Mouse (Mus musculus) CD4-positive, CD25-positive, alpha-beta regulatory T cell, adult 9 weeks (primary cell): ENCODE data around the gene Gm15013. TPM values are rescaled to one million over a fixed set of nuclear protein-coding genes. Genes with fewer than 3 reads are reported as not detected.

Experiments used
- polyA plus RNA-seq: library from polyadenylated mRNA; unstranded; fragments of 100-300 nt; shearing (Covaris generic); gene quantifications from one replicate; pipeline ENCODE4 v1.2.1, GENCODE M21; 2017

Gene Gm15013
- polyA plus RNA-seq = 0.81 TPM

GRCm38 (mm10) chrX:139714381-139714780 lies at the start of gene Gm15013:
Gene Gm15013 (minus strand): TSS chrX:139714481.

GRCm38 (mm10) chrX:139684775-139685695 lies 29.2 kb downstream of the Gm15013 start, which contains the start of gene Tbc1d8b:
Gene Tbc1d8b (plus strand): TSS chrX:139684996.

Other genes starting within 250 kb of the Gm15013 start
- gene D330045A20Rik, start 234.1 kb downstream of the Gm15013 start, polyA plus RNA-seq = not detected
- 0.88 TPM for gene Rnf128, start 151.2 kb downstream of the Gm15013 start, polyA plus RNA-seq
- 12.1 TPM for gene Tbc1d8b, start 29.5 kb downstream of the Gm15013 start, polyA plus RNA-seq
- not detected for gene Ripply1, start 67.9 kb upstream of the Gm15013 start, polyA plus RNA-seq
- not detected for gene Cldn2, start 86.3 kb upstream of the Gm15013 start, polyA plus RNA-seq
- gene Morc4, start 157.2 kb upstream of the Gm15013 start, polyA plus RNA-seq = not detected